Mouse (Mus musculus) frontal cortex, adult (tissue): Measurements from ENCODE around the gene Emc3.

Experiments used
- ATAC-seq: cut with Nextera tagmentation; 2 replicates; pipeline ENCODE4 v1.9.2; 2017; ENCODE audit warnings: mild to moderate bottlenecking, moderate library complexity, mixed read lengths; ENCODE audit not compliant: low TSS enrichment

Emc3 gene

DNA sequence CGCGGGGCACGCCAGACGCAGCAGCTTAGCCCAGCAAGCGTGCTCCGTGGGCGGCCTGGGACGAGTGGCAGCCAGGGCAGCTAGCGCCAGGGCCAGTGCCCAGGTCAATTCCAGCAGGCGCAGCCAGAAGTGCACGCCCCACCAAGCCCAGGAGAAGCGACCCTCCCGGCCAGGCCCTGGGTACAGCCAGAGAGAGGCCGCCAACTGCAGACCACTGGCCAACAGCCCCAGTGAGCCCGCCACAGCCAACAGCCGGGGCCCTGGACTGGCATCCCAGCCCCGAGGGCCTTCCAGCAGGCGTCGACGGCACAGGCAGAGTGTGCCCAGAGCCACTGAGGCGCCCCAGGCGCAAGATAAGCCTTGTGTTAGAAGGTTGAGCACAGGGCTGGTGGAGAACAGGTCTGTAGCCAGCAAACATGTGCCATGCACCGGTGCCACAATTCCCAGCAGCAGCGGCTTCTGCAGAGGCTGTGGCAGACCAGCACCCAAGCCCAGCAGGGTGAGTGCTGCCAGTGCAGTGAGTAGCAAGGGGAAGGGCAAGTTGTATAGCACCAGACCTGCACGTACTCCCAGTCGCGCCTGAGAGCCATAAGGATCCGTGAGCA, 36.3 kb downstream of the Emc3 start:
- ATAC-seq, result no peak

- ATAC-seq, result peak; percentile 53
Observed at GRCm38 (mm10) chr6:113494258-113494788, 37.1 kb downstream of the Emc3 start.

GRCm38 (mm10) chr6:113492101-113492864, 39.2 kb downstream of the Emc3 start:
- ATAC-seq, result peak; percentile 60

GRCm38 (mm10) chr6:113489410-113489809, 42.0 kb downstream of the Emc3 start:
- ATAC-seq, result no peak

- ATAC-seq, result no peak
Observed at GRCm38 (mm10) chr6:113487125-113487576, 44.3 kb downstream of the Emc3 start.

DNA sequence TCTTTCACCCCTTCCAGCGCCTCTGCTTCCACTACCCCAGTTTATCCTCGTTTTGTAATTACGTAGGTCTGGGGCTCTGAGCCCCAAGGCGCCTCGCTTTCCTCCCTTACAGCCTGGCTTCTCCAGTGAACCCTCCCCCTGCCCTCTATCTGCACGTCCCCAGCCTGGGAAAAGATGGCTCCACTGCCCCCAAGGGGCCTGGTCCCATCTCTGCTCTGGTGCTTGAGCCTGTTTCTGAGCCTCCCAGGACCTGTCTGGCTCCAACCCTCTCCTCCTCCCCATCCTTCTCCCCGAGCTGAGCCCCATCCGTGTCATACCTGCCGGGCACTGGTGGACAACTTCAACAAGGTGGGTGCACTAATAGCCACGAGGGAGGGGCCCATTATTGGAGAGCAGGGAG, 47.7 kb downstream of the Emc3 start:
- peak; percentile 28 for ATAC-seq

DNA sequence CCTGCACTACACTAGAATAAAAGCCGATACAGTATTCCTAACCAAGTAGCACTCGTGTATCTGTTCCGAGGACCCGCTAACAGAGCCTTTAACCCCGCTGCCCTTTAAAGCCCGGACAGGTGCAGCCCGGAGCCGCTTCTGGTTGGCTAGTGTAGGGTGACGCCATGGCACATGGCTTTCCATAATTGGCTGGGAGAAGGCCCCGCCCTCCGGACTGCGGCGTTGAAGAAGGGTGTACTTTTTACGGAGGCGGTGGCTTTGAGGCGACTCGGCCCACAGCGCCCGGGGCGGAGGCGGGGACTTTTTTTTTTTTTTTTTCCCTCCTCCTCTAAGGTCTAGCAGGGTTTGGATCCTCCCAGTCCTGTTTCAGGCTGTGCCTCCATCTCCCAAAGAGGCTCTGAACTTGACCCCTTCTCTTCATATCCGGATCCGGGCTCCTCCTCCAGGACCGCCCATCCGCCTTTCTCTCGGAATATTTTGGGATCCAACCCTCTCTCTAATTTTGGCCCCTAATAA, 48.3 kb downstream of the Emc3 start, which contains the start of gene Creld1:
Gene Creld1 (plus strand): TSS at position 198 of the 516 bp plus-strand sequence.
- ATAC-seq, result peak; percentile 82

DNA sequence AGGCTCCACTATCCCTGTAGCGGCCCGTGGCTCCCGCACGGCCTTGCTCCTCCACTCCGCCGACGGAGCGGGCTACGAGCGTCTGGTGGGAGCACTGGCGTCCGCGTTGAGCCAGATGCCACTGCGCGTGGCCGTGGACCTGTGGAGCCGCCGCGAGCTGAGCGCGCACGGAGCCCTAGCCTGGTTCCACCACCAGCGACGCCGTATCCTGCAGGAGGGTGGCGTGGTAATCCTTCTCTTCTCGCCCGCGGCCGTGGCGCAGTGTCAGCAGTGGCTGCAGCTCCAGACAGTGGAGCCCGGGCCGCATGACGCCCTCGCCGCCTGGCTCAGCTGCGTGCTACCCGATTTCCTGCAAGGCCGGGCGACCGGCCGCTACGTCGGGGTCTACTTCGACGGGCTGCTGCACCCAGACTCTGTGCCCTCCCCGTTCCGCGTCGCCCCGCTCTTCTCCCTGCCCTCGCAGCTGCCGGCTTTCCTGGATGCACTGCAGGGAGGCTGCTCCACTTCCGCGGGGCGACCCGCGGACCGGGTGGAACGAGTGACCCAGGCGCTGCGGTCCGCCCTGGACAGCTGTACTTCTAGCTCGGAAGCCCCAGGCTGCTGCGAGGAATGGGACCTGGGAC, 48.9 kb downstream of the Emc3 start:
- peak; percentile 35 for ATAC-seq

DNA sequence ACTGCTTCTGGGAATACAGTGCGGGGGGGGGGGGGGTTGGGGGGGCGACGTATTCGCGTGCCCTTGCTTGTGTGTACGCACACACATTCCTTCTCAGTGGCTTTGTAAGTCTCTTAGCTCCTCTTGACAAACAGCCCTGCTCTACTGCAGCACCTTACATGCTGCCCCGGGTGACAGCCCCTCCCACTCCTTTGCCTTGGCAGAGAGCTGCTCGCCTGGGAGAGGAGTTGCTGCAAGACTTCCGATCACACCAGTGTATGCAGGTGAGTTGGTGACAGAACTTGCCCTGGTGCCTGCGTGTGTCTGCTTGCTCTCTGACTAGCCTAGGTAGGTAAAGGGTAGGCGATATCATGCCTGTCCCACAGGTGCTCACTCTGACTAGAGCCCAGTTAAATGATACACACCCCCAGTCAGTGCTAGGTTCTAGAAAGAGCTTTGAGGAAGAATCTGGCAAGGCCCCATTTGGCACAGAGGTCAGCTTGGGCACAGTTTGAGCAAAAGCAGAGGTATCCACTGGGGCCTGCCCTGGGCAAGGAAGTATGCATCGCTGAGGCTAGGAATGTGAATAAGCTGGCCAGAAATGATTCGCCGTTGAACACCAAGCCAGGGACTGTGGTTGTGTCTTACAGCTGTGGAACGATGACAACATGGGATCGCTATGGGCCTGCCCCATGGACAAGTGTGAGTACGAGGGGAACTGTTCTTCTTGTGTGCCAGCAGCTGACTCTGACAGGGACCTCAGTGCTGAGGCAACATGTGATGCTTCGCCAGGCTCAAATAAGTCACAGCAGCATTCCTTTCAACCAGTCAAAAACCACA, 50.7 kb downstream of the Emc3 start:
- ATAC-seq, result no peak

GRCm38 (mm10) chr6:113478906-113479305, 52.5 kb downstream of the Emc3 start:
- ATAC-seq, result no peak

DNA sequence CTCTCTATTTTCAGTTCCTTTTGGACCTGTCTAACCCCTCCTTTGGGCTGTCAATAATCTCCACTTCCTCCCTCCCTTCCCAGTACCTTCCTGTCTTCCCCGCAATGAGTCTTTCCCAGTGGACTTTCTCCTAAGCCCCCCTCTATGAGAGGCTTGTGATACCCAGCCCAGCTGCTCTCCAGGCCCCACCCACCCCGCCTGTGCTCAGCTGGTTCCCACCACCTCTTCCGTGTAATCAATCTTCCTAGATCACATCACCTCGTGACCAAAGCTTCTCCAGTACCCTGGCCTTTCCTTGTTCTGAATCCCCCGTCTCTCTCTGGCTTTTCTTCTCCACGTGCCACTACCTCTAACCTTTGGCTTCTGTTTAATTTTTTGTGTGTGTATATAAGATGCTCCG, 54.1 kb downstream of the Emc3 start:
- no peak for ATAC-seq

GRCm38 (mm10) chr6:113473715-113474114, 57.7 kb downstream of the Emc3 start:
- ATAC-seq, result no peak

DNA sequence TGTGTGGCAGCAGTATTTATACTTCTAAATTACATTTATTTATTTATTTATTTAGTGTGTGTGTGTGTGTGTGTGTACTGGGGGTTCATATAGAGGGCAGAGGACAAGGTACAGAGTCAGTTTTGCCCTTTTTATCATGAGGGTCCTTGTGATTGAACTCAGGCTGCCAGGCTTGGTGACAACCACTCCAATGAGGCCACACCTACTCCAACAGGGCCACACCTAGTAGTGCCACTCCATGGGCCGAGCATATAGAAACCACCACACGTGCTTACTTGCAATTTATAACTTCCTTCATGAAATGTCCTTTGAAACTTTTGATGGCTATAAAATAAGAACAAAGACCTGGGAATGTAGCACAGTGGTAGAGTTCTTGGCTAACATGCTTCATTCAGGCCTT, 58.2 kb downstream of the Emc3 start:
- no peak for ATAC-seq

GRCm38 (mm10) chr6:113472061-113472460, 59.4 kb downstream of the Emc3 start:
- ATAC-seq, result no peak

GRCm38 (mm10) chr6:113471297-113471936, 60.0 kb downstream of the Emc3 start, which contains the start of gene Il17rc:
Il17rc (plus strand) TSS chr6:113471427.
- ATAC-seq, result 0 out of 2 replicates have a peak, but pooled peaks have one; percentile 29

DNA sequence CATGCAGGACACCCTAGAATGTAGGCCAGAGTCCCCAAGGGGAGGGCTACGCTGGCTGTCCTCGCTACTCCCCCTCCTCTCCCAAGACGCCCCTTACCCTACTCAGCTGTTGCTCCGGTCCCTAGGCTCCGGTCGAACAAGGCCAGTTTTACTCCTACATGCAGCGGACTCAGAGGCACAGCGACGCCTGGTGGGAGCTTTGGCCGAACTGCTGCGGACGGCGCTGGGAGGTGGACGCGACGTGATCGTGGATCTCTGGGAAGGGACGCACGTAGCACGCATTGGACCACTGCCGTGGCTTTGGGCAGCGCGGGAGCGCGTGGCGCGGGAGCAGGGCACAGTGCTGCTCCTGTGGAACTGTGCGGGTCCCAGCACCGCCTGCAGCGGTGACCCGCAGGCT, 62.0 kb downstream of the Emc3 start:
- ATAC-seq, result peak; percentile 83

- ATAC-seq, result peak; percentile 83
Observed at GRCm38 (mm10) chr6:113469021-113469420, 62.4 kb downstream of the Emc3 start.

DNA sequence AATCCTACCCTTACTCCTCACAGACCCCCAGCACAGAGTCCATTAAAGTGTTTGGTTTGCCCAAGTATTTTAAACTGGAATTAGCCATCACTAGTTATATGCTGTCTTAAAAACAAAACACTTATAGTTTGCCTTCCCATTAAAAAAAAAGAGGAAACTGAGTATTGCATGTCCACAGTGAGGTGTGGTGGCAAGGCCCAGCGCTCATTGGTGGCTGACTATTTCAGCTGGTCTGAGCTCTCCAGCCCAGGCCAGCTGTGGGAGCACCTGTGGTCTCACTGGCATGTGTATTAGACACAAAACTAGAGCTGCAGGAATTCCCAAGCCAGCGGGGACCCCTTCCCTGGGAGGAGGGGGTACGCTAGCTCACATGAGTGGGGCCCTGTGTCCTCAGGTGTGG, 62.9 kb downstream of the Emc3 start:
- ATAC-seq, result no peak

GRCm38 (mm10) chr6:113465602-113466001, 65.8 kb downstream of the Emc3 start:
- no peak for ATAC-seq
